Mouse (Mus musculus) cerebellum, postnatal 10 days (tissue): ENCODE data around the gene Stard13.
A peak's percentile ranks its signal among the peaks of the same experiment; 100 is the strongest.

ENCODE experiments used
- DNase-seq, 2 experiments: peaks; one replicate each; pipeline ENCODE4 v3.0.0; 2021; ENCODE audit warnings: mixed read lengths in 2 of 2

Gene Stard13

GRCm38 (mm10) chr5:151228367-151229005 lies 5.2 kb downstream of the Stard13 start:
- DNase-seq: peak in 1 of 2 experiments; percentile 10

GRCm38 (mm10) chr5:151223696-151224366 lies 9.8 kb downstream of the Stard13 start:
- no peak for DNase-seq

- no peak for DNase-seq
Observed at GRCm38 (mm10) chr5:151222791-151223190, 10.8 kb downstream of the Stard13 start.

GRCm38 (mm10) chr5:151218689-151219115 lies 14.9 kb downstream of the Stard13 start:
- peak in 1 of 2 experiments; percentile 16 for DNase-seq

- no peak for DNase-seq
Observed at GRCm38 (mm10) chr5:151213097-151213496, 20.5 kb downstream of the Stard13 start.

GRCm38 (mm10) chr5:151210869-151211268 lies 22.8 kb downstream of the Stard13 start:
- DNase-seq: no peak

GRCm38 (mm10) chr5:151210060-151210459 lies 23.6 kb downstream of the Stard13 start:
- no peak for DNase-seq

- DNase-seq: no peak
Observed at GRCm38 (mm10) chr5:151205017-151205416, 28.6 kb downstream of the Stard13 start.

GRCm38 (mm10) chr5:151202925-151203324 lies 30.7 kb downstream of the Stard13 start:
- DNase-seq: no peak

- no peak for DNase-seq
Observed at GRCm38 (mm10) chr5:151201220-151201619, 32.4 kb downstream of the Stard13 start.

GRCm38 (mm10) chr5:151199235-151199634 lies 34.4 kb downstream of the Stard13 start:
- DNase-seq: no peak

GRCm38 (mm10) chr5:151196603-151197272 lies 36.9 kb downstream of the Stard13 start:
- DNase-seq: no peak

GRCm38 (mm10) chr5:151193885-151194520 lies 39.6 kb downstream of the Stard13 start:
- DNase-seq: no peak

GRCm38 (mm10) chr5:151192266-151192665 lies 41.4 kb downstream of the Stard13 start:
- no peak for DNase-seq

GRCm38 (mm10) chr5:151190764-151191163 lies 42.9 kb downstream of the Stard13 start:
- no peak for DNase-seq

GRCm38 (mm10) chr5:151189789-151190378 lies 43.8 kb downstream of the Stard13 start:
- peak; percentile 62 to 64 for DNase-seq

- no peak for DNase-seq
Observed at GRCm38 (mm10) chr5:151189321-151189720, 44.3 kb downstream of the Stard13 start.

- no peak for DNase-seq
Observed at GRCm38 (mm10) chr5:151188659-151189058, 45.0 kb downstream of the Stard13 start.

GRCm38 (mm10) chr5:151187336-151187735 lies 46.3 kb downstream of the Stard13 start:
- DNase-seq: no peak

GRCm38 (mm10) chr5:151185286-151185856 lies 48.3 kb downstream of the Stard13 start:
- DNase-seq: no peak

GRCm38 (mm10) chr5:151183656-151184240 lies 49.9 kb downstream of the Stard13 start:
- no peak for DNase-seq

- no peak for DNase-seq
Observed at GRCm38 (mm10) chr5:151181288-151181687, 52.3 kb downstream of the Stard13 start.
